Comparison of ENCODE assay signal across 7 mouse cellular contexts in genomic region chr13:94285281-94285871, GRCm38 (mm10). TPM values are rescaled to one million over a fixed set of nuclear protein-coding genes. Genes with fewer than 3 reads are reported as not detected.
DNase-seq lines count a peak whose midpoint lies in the region; ATAC-seq and TF ChIP-seq lines count a peak whose summit lies in the region.

Scamp1 (minus strand) TSS chr13:94285857.

- peak; percentile 81 for DNase-seq in heart, adult 8-10 months (ENCODE audit: low spot score)
- DNase-seq in kidney, adult 8-10 months: peak; percentile 87 to 90
- peak; percentile 95 for DNase-seq in midbrain, embryonic 14.5 days
- DNase-seq in spleen, adult 18-20 months: peak; percentile 57 to 72

- peak within 1 kb of the TSS; percentile 84 for H3K4me3 ChIP-seq in bone marrow, adult 2 months (replicated peaks; ENCODE audit: control insufficient read depth, low read depth, low read length)
- peak within 1 kb of the TSS; percentile 91 for H3K4me3 ChIP-seq in embryonic facial prominence, embryonic 15.5 days (replicated peaks)
- H3K4me3 ChIP-seq in limb, embryonic 12.5 days (replicated peaks): peak within 1 kb of the TSS; percentile 99
- peak within 1 kb of the TSS; percentile 74 for H3K4me3 ChIP-seq in midbrain, embryonic 14.5 days (replicated peaks; ENCODE audit: low read depth, low read length)

- H3K4me2 ChIP-seq in embryonic facial prominence, embryonic 15.5 days (replicated peaks): peak within 1 kb of the TSS; percentile 79
- peak within 1 kb of the TSS; percentile 71 for H3K4me2 ChIP-seq in limb, embryonic 12.5 days
- H3K4me2 ChIP-seq in midbrain, embryonic 14.5 days (ENCODE audit: low read length): peak within 1 kb of the TSS; percentile 78

- under 1% methylated on average over 61 of the region's 62 CpGs for WGBS in bone marrow, adult 2 months
- WGBS in embryonic facial prominence, embryonic 15.5 days: under 1% methylated on average over 62 of the region's 62 CpGs
- WGBS in limb, embryonic 12.5 days: under 1% methylated on average over 62 of the region's 62 CpGs
- WGBS in midbrain, embryonic 14.5 days: under 1% methylated on average over 62 of the region's 62 CpGs

- H3K27ac ChIP-seq in bone marrow, adult 2 months (ENCODE audit: control insufficient read depth, insufficient read depth, low read depth, low read length, poor library complexity): peak within 1 kb of the TSS; percentile 64
- H3K27ac ChIP-seq in embryonic facial prominence, embryonic 15.5 days (replicated peaks): peak within 1 kb of the TSS; percentile 88
- peak within 1 kb of the TSS; percentile 92 for H3K27ac ChIP-seq in limb, embryonic 12.5 days
- peak within 1 kb of the TSS; percentile 89 for H3K27ac ChIP-seq in midbrain, embryonic 14.5 days (replicated peaks; ENCODE audit: low read depth, low read length)

- peak within 1 kb of the TSS; percentile 94 for H3K9ac ChIP-seq in embryonic facial prominence, embryonic 15.5 days
- peak within 1 kb of the TSS; percentile 94 for H3K9ac ChIP-seq in limb, embryonic 12.5 days (replicated peaks)
- H3K9ac ChIP-seq in midbrain, embryonic 14.5 days (replicated peaks; ENCODE audit: low read length): peak within 1 kb of the TSS; percentile 86

- no peaks in the 10 kb centered on the region for H3K9me3 ChIP-seq in embryonic facial prominence, embryonic 15.5 days (replicated peaks)
- no peaks in the 10 kb centered on the region for H3K9me3 ChIP-seq in limb, embryonic 12.5 days
- H3K9me3 ChIP-seq in midbrain, embryonic 14.5 days (ENCODE audit: control insufficient read depth, low read length): no peaks in the 10 kb centered on the region

- H3K36me3 ChIP-seq in embryonic facial prominence, embryonic 15.5 days: no peaks in the 10 kb centered on the region
- no peaks in the 10 kb centered on the region for H3K36me3 ChIP-seq in limb, embryonic 12.5 days
- no peaks in the 10 kb centered on the region for H3K36me3 ChIP-seq in midbrain, embryonic 14.5 days (ENCODE audit: control insufficient read depth, insufficient read depth, low read length)

- TF ChIP-seq POLR2A in bone marrow, adult 2 months (IDR thresholded peaks at IDR 0.05; ENCODE audit: borderline replicate concordance, control insufficient read depth, low read depth, low read length): 0 out of 2 replicates have a peak, but pooled peaks have one; percentile 23

- H3K4me1 ChIP-seq in bone marrow, adult 2 months (ENCODE audit: control insufficient read depth, insufficient read depth, low read length): no peaks in the 10 kb centered on the region; the same call in 1 of the 2 replicates
- H3K4me1 ChIP-seq in embryonic facial prominence, embryonic 15.5 days: peaks cover 13% of the 10 kb centered on the region; the same call in 1 of the 2 replicates
- peaks cover 18% of the 10 kb centered on the region for H3K4me1 ChIP-seq in limb, embryonic 12.5 days (replicated peaks)
- H3K4me1 ChIP-seq in midbrain, embryonic 14.5 days (ENCODE audit: control insufficient read depth, insufficient read depth, low read length): peaks cover 7% of the 10 kb centered on the region

- no peaks in the 10 kb centered on the region for H3K27me3 ChIP-seq in embryonic facial prominence, embryonic 15.5 days
- H3K27me3 ChIP-seq in limb, embryonic 12.5 days: no peaks in the 10 kb centered on the region
- no peaks in the 10 kb centered on the region for H3K27me3 ChIP-seq in midbrain, embryonic 14.5 days (ENCODE audit: control insufficient read depth, insufficient read depth, low read length)

- TF ChIP-seq CTCF in bone marrow, adult 2 months (IDR thresholded peaks at IDR 0.05; ENCODE audit: control insufficient read depth, insufficient read depth, low read length): no peak

- ATAC-seq in embryonic facial prominence, embryonic 15.5 days (ENCODE audit: insufficient number of reproducible peaks, low FRiP score, low TSS enrichment, low read depth): peak; percentile 96
- peak; percentile 98 for ATAC-seq in limb, embryonic 12.5 days (ENCODE audit: insufficient number of reproducible peaks, insufficient read depth, low FRiP score, low TSS enrichment, low read depth)
- peak; percentile 97 for ATAC-seq in midbrain, embryonic 14.5 days (ENCODE audit: low FRiP score, low TSS enrichment)

RNA-seq across cellular contexts. Expression of gene Scamp1, which starts in this region (rescaled TPM):
- polyA plus RNA-seq in bone marrow, adult 2 months (2011; ENCODE audit: insufficient read depth, insufficient read length, low replicate concordance, missing spikeins): 4.7 and 15.8 TPM in 2 replicates
- 35.8 and 36.7 TPM in 2 replicates for polyA plus RNA-seq in embryonic facial prominence, embryonic 15.5 days (2015; fragmentation: Nextera tagmentation; extraction: Ambion mirVana)
- 10 to 100 TPM; 31.4 to 43.0 (median 34.5) TPM for total RNA-seq in heart, adult 8-10 months (2022)
- polyA plus RNA-seq in limb, embryonic 12.5 days (2016; fragmentation: Nextera tagmentation; extraction: Ambion mirVana): 35.0 and 35.3 TPM in 2 replicates
- polyA plus RNA-seq in midbrain, embryonic 14.5 days (2014; fragmentation: Nextera tagmentation; extraction: Ambion mirVana): 147 and 165 TPM in 2 replicates

Comparison
In these comparisons a context has a peak if more than half of its experiments do, and no peak if none do; other contexts are left out.
1. Peak in every context shown above with its lines: DNase-seq, ATAC-seq, H3K4me3 ChIP-seq and H3K27ac ChIP-seq.